Mouse (Mus musculus): ENCODE measurements around the gene Slc22a8.

The Slc22a8 gene

GRCm38 (mm10) chr19:8599229-8599628 lies 8.2 kb downstream of the Slc22a8 start:
- DNase-seq (ENCODE audit: low read depth): no peak

DNA sequence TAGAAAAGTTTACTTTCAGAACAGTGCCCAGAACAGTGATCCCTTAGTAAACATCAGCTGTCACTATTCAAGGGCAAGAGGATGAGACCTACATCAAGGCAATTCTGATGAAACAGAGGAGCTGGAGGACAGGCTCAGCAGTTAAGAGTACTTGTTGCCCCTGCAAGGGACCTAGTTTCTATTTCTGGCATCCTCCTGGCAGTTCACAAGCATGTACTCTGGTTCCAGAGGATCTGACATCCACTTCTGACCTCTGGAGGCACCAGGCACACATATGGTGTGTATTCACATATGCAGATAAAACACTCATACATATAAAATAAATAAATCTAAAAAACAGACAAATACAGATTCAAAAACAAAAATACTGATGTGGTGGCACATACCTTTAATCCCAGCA lies 10.9 kb downstream of the Slc22a8 start:
- DNase-seq (ENCODE audit: low read depth): no peak

GRCm38 (mm10) chr19:8602914-8603313 lies 11.9 kb downstream of the Slc22a8 start:
- DNase-seq (ENCODE audit: low read depth): no peak

- DNase-seq (ENCODE audit: low read depth): no peak
Observed at GRCm38 (mm10) chr19:8604536-8605240, 13.6 kb downstream of the Slc22a8 start.

DNA sequence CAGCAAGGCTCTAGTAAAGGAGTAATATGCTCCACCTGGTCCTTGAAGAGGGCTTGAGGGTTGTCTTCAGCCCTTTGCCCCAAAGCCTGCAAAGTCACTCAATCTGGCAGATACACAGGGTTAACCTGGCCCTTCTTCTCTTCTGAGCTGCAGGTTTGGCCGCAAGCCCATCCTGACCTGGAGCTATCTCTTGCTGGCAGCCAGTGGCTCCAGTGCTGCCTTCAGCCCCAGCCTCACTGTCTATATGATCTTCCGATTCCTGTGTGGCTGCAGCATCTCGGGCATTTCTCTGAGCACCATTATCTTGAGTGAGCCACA lies 14.1 kb downstream of the Slc22a8 start:
- DNase-seq (ENCODE audit: low read depth): no peak

DNA sequence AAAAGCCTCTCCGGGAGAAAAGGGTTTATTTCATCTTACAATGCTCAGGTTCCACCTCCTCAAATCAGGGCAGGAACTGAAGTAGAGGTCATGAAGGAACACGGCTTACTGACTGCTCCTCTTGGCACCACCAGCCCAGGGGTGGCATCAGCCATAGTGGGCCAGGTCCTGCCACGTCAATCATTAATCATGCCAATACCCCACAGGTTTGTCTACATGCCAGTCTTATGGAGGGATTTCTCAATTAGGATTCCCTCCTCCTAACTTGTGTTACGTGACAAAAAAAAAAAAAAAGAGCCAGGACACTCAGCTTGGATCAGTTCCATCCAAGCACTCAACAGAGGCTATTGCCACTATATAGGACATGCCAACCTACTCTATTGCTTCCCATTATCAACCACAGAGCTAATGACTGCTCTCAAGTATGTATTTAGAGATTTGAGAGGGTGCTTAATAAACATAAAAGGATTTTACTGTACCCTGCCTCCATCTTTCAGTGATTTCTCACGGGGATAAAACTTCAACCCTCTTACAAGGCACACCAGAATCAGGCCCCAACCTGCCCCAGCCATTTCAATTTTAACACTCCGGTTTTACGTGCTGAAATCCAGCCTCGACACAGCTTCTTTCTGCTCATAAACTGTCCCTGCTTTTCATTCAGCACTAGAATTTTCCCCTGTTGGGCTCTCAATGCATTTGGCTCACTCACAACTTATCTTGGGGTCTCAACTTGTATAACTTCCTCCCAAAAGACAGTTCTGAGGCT lies 20.5 kb downstream of the Slc22a8 start:
- no peak for DNase-seq (ENCODE audit: low read depth)

GRCm38 (mm10) chr19:8613111-8613510 lies 22.1 kb downstream of the Slc22a8 start:
- no peak for DNase-seq (ENCODE audit: low read depth)

DNA sequence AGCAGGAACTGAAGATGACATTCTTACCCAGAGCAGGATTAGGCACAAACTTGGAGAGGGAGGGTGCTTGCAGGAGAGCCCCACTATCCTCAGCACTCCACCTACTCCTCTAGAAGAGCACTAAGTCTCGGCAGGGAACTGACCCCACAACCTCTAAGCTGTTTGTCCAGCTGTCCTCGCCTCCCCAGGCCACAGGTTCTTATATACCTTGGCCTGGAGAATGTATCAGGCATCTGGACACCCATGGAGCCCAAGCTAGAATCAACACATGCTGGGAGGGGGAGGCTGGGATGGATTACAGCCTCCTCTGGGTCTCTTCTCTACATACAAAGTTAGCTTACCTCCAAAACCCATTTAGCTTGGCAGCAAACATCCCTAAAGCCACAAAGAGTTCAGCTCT lies 23.3 kb downstream of the Slc22a8 start:
- DNase-seq (ENCODE audit: low read depth): no peak

- no peak for DNase-seq (ENCODE audit: low read depth)
Observed at GRCm38 (mm10) chr19:8616314-8616713, 25.3 kb downstream of the Slc22a8 start.

- no peak for DNase-seq (ENCODE audit: low read depth)
Observed at GRCm38 (mm10) chr19:8617904-8618303, 26.9 kb downstream of the Slc22a8 start, which contains the start of gene Slc22a6. TSS of gene Slc22a6 (plus strand) at chr19:8618039.

DNA sequence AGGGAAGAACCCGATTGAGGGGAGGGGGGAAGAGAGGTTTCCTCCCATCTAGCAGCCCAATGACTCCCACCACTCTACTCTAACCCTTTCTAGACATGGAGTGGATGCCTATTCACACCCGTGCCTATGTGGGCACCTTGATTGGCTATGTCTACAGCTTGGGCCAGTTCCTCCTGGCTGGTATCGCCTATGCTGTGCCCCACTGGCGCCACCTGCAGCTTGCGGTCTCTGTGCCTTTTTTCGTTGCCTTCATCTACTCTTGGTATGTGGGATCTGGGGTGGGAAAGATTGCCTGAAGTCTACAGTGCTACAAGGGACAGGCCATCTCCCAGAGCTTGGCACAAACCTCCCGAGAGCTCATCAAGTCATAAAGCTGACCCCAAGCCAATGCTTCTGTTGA lies 30.0 kb downstream of the Slc22a8 start:
- DNase-seq (ENCODE audit: low read depth): no peak

- DNase-seq (ENCODE audit: low read depth): no peak
Observed at GRCm38 (mm10) chr19:8630249-8630648, 39.2 kb downstream of the Slc22a8 start.

DNA sequence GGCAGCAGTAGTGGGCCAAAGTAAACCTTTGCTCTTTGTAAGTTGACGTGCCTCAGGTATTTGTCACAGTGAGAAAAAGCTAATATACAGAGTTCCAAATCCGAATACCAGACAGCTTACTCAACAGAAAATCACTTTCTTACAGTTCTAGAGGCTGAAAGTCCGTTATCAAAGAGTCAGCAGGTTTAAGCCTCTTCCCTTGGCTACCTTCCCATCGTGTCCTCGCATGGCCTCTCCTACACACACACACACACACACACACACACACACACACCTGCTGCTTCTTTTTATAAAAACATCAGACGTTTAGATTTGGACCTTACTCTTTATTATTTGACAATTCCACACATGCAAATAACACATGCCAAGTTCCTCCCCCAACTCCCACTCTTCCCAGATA lies 39.8 kb downstream of the Slc22a8 start:
- DNase-seq (ENCODE audit: low read depth): no peak

- DNase-seq (ENCODE audit: low read depth): no peak
Observed at GRCm38 (mm10) chr19:8632029-8632428, 41.0 kb downstream of the Slc22a8 start.

DNA sequence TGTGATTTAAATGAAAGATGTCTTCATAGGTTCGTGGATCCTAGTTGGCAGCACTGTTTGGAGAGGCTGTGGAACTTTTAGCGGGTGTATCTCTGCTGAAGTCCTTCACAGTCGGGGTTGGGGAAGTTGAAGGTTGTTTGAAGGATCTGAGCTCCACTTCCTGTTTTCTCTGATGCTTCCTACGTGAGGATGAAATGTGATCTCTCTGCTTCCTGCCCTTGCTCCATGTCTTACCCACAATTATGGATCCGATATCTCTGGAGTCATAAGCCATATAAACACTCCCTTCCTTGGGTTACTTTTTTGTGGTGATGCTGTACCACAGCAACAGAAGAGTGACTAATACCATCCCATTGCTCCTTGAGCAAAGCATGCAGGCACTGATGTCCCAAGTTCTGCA lies 51.0 kb downstream of the Slc22a8 start:
- no peak for DNase-seq (ENCODE audit: low read depth)

DNA sequence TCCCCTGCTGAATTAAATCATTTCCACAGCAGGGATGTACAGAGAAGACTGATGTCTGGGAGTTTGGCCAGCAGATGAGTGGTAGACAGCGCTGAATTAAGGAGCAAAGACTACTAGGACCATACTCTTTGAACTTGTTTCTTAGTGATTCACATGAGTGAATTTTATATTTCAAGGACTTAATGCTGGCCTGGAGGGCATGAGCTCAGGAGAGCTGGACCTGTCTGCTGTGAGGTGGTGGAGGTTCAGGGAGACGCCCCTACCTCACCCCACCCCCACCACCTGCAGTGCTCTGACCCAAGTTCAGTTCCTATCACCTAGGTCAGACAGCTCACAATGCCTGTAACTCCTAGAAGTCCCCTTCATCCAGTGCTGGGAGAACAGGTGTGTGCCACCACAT lies 55.3 kb downstream of the Slc22a8 start:
- DNase-seq (ENCODE audit: low read depth): no peak

DNA sequence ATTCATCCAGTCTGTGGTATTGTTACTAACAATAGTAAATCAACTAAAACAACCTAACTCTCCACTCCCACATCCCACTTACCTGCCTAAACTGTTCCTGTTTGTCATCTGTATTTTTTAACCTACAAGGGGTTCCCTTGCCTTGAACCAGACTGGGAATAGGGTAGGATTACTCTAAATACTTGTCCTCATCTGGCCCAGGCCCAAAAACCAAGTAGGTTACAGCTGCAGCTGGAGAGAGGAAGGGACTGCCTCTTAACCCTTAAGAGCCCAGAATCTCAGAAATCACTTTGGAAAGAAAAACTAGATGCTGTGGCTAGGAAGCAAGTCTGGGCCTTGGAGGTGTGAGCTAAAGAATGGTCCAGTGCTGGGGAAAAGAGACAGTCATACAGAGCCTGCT lies 64.8 kb downstream of the Slc22a8 start:
- no peak for DNase-seq (ENCODE audit: low read depth)

DNA sequence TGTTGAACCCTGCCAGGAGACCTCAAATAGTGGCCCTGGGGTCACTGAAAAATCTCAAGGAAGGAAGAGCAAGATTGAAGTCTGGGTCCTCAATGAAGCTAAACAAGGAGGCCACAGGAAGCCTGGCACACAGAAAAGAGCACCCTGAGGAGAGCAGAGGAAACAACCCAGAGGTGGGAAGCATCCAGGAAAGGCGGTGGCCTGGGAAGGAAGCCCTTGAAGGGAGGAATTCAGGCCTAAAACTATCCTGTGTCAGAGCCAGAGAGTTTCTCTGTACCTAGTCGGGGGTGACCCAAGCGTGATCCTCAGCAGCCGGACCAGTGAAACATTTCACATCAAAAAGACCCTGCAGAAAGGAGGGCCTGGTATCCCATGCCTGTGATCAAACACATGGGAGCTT lies 65.3 kb downstream of the Slc22a8 start:
- no peak for DNase-seq (ENCODE audit: low read depth)
